Mouse (Mus musculus): Measurements from ENCODE around the gene Tgm6.

- TF ChIP-seq POLR2A (IDR thresholded peaks at IDR 0.05; ENCODE audit: extremely low read depth, insufficient read depth, low read length) (no peak), CTCF (IDR thresholded peaks at IDR 0.05; ENCODE audit: low read depth, low read length) (no peak)
Observed at GRCm38 (mm10) chr2:130143011-130143410, 30.8 kb downstream of the Tgm6 start.

Data from liver, adult 2 months (tissue).